Mouse (Mus musculus): ENCODE results near the gene Tspoap1. TPM values are rescaled to one million over a fixed set of nuclear protein-coding genes. Genes with fewer than 3 reads are reported as not detected.

Tspoap1 gene
- polyA plus RNA-seq, 1 experiment, result 3.1 TPM

- TF ChIP-seq CTCF (conservative IDR thresholded peaks at IDR 0.05; ENCODE audit: insufficient read depth, insufficient read length, low read depth, low read length) (no peak), POLR2A (IDR thresholded peaks at IDR 0.05; ENCODE audit: low read depth, low read length) (no peak)
- Histone ChIP-seq H3K27me3 (replicated peaks; ENCODE audit: control insufficient read depth, insufficient read depth, low read length) (no peaks in the 10 kb centered on the region), H3K4me3 (ENCODE audit: insufficient read depth, low read depth, low read length) (no peak overlapping the region), H3K36me3 (ENCODE audit: control insufficient read depth, insufficient read depth, low read length) (0 out of 2 replicates have a peak, but pooled peaks cover 1% of the 10 kb centered on the region), H3K27ac (ENCODE audit: insufficient read depth, low read depth, low read length) (no peak overlapping the region), H3K4me1 (ENCODE audit: control insufficient read depth, insufficient read depth, low read length) (no peaks in the 10 kb centered on the region)
- WGBS, result 79% methylated on average over 9 of the region's 9 CpGs
- no peak for DNase-seq
Measured at GRCm38 (mm10) chr11:87745632-87746555, 14.4 kb upstream of the Tspoap1 start.

- Histone ChIP-seq H3K27me3 (replicated peaks; ENCODE audit: control insufficient read depth, insufficient read depth, low read length) (no peaks in the 10 kb centered on the region), H3K4me1 (ENCODE audit: control insufficient read depth, insufficient read depth, low read length) (no peaks in the 10 kb centered on the region), H3K36me3 (ENCODE audit: control insufficient read depth, insufficient read depth, low read length) (no peaks in the 10 kb centered on the region), H3K27ac (ENCODE audit: insufficient read depth, low read depth, low read length) (no peak overlapping the region), H3K4me3 (ENCODE audit: insufficient read depth, low read depth, low read length) (no peak overlapping the region)
- 98% methylated on average over 3 of the region's 5 CpGs for WGBS
- no peak for DNase-seq
- TF ChIP-seq CTCF (conservative IDR thresholded peaks at IDR 0.05; ENCODE audit: insufficient read depth, insufficient read length, low read depth, low read length) (no peak), POLR2A (IDR thresholded peaks at IDR 0.05; ENCODE audit: low read depth, low read length) (no peak)
Measured at GRCm38 (mm10) chr11:87747312-87747711, 13.0 kb upstream of the Tspoap1 start.

- Histone ChIP-seq H3K4me1 (ENCODE audit: control insufficient read depth, insufficient read depth, low read length) (no peaks in the 10 kb centered on the region), H3K36me3 (ENCODE audit: control insufficient read depth, insufficient read depth, low read length) (no peaks in the 10 kb centered on the region), H3K4me3 (ENCODE audit: insufficient read depth, low read depth, low read length) (no peak overlapping the region), H3K27me3 (replicated peaks; ENCODE audit: control insufficient read depth, insufficient read depth, low read length) (no peaks in the 10 kb centered on the region), H3K27ac (ENCODE audit: insufficient read depth, low read depth, low read length) (no peak overlapping the region)
- DNase-seq, result no peak
- TF ChIP-seq CTCF (conservative IDR thresholded peaks at IDR 0.05; ENCODE audit: insufficient read depth, insufficient read length, low read depth, low read length), result no peak
- TF ChIP-seq POLR2A (IDR thresholded peaks at IDR 0.05; ENCODE audit: low read depth, low read length), result no peak
- 88% methylated on average over 7 of the region's 7 CpGs for WGBS
Measured at GRCm38 (mm10) chr11:87747716-87748115, 12.6 kb upstream of the Tspoap1 start.

GRCm38 (mm10) chr11:87748132-87749119 lies 11.9 kb upstream of the Tspoap1 start:
- H3K27me3 ChIP-seq (replicated peaks; ENCODE audit: control insufficient read depth, insufficient read depth, low read length), result no peaks in the 10 kb centered on the region
- H3K27ac ChIP-seq (ENCODE audit: insufficient read depth, low read depth, low read length), result peak overlapping the region; percentile 2; the same call in 1 of the 2 replicates
- H3K4me3 ChIP-seq (ENCODE audit: insufficient read depth, low read depth, low read length), result no peak overlapping the region
- 29% methylated on average over 19 of the region's 19 CpGs for WGBS
- no peaks in the 10 kb centered on the region for H3K4me1 ChIP-seq (ENCODE audit: control insufficient read depth, insufficient read depth, low read length)
- H3K36me3 ChIP-seq (ENCODE audit: control insufficient read depth, insufficient read depth, low read length), result no peaks in the 10 kb centered on the region
- TF ChIP-seq CTCF (conservative IDR thresholded peaks at IDR 0.05; ENCODE audit: insufficient read depth, insufficient read length, low read depth, low read length) (no peak), POLR2A (IDR thresholded peaks at IDR 0.05; ENCODE audit: low read depth, low read length) (no peak)
- DNase-seq, result peak; percentile 30

- TF ChIP-seq POLR2A (IDR thresholded peaks at IDR 0.05; ENCODE audit: low read depth, low read length) (no peak), CTCF (conservative IDR thresholded peaks at IDR 0.05; ENCODE audit: insufficient read depth, insufficient read length, low read depth, low read length) (no peak)
- Histone ChIP-seq H3K27ac (ENCODE audit: insufficient read depth, low read depth, low read length) (peak overlapping the region; percentile 48; the same call in 1 of the 2 replicates), H3K36me3 (ENCODE audit: control insufficient read depth, insufficient read depth, low read length) (no peaks in the 10 kb centered on the region), H3K4me1 (ENCODE audit: control insufficient read depth, insufficient read depth, low read length) (no peaks in the 10 kb centered on the region), H3K4me3 (ENCODE audit: insufficient read depth, low read depth, low read length) (no peak overlapping the region), H3K27me3 (replicated peaks; ENCODE audit: control insufficient read depth, insufficient read depth, low read length) (no peaks in the 10 kb centered on the region)
- 30% methylated on average over 18 of the region's 18 CpGs for WGBS
- peak; percentile 51 for DNase-seq
Measured at GRCm38 (mm10) chr11:87749192-87750042, 10.9 kb upstream of the Tspoap1 start.

GRCm38 (mm10) chr11:87750043-87750421 lies 10.3 kb upstream of the Tspoap1 start:
- 76% methylated on average over 11 of the region's 11 CpGs for WGBS
- peak overlapping the region; percentile 63; the same call in 1 of the 2 replicates for H3K27ac ChIP-seq (ENCODE audit: insufficient read depth, low read depth, low read length)

More at GRCm38 (mm10) chr11:87750043-87750421, 10.3 kb upstream of the Tspoap1 start:
- Histone ChIP-seq H3K4me3 (ENCODE audit: insufficient read depth, low read depth, low read length) (no peak overlapping the region), H3K36me3 (ENCODE audit: control insufficient read depth, insufficient read depth, low read length) (no peaks in the 10 kb centered on the region), H3K27me3 (replicated peaks; ENCODE audit: control insufficient read depth, insufficient read depth, low read length) (no peaks in the 10 kb centered on the region), H3K4me1 (ENCODE audit: control insufficient read depth, insufficient read depth, low read length) (no peaks in the 10 kb centered on the region)
- TF ChIP-seq CTCF (conservative IDR thresholded peaks at IDR 0.05; ENCODE audit: insufficient read depth, insufficient read length, low read depth, low read length) (no peak), POLR2A (IDR thresholded peaks at IDR 0.05; ENCODE audit: low read depth, low read length) (no peak)
- DNase-seq, result no peak
